Mouse (Mus musculus): ENCODE measurements around the gene Tenm3.

GRCm38 (mm10) chr8:48842035-48842434, 1.7 kb downstream of the Tenm3 start:
- no peak for TF ChIP-seq POLR2A (IDR thresholded peaks at IDR 0.05; ENCODE audit: extremely low read depth, insufficient read depth, low read length)
- TF ChIP-seq CTCF (IDR thresholded peaks at IDR 0.05; ENCODE audit: extremely low read depth, insufficient read depth, low read length): no peak
